Mouse (Mus musculus) liver, embryonic 11.5 days (tissue): ENCODE measurements around the gene Dnajb8. TPM values are rescaled to one million over a fixed set of nuclear protein-coding genes. Genes with fewer than 3 reads are reported as not detected.

Source experiments
- ATAC-seq: fragments of 200-750 bp; cut with Nextera tagmentation; replicated peaks from 2 replicates; pipeline ENCODE4 v1.8.0; 2017; ENCODE audit warnings: moderate number of reproducible peaks, mild to moderate bottlenecking, moderate TSS enrichment, moderate library complexity; ENCODE audit not compliant: low FRiP score
- DNase-seq: peaks from one replicate; pipeline ENCODE4 v3.0.0-alpha.2; 2017; ENCODE audit warnings: low spot score
- H3K27ac ChIP-seq: fragments of 300-500 bp; sonication (generic); 2 replicates; pipeline ENCODE4 v1.5.1; 2014; ENCODE audit warnings: mild to moderate bottlenecking, low read depth, low read length, control low read depth
- H3K27me3 ChIP-seq: fragments of 300-500 bp; sonication (generic); replicated peaks from 2 replicates; pipeline ENCODE4 v1.6.1; 2014; ENCODE audit warnings: low read length, mixed read lengths; ENCODE audit not compliant: control insufficient read depth, insufficient read depth
- H3K36me3 ChIP-seq: fragments of 300-500 bp; sonication (generic); 2 replicates; pipeline ENCODE4 v1.6.1; 2014; ENCODE audit warnings: mild to moderate bottlenecking, low read length, moderate library complexity, mixed read lengths; ENCODE audit not compliant: control insufficient read depth, insufficient read depth
- H3K4me1 ChIP-seq: fragments of 300-500 bp; sonication (generic); replicated peaks from 2 replicates; pipeline ENCODE4 v1.6.1; 2014; ENCODE audit warnings: low read length, mixed read lengths; ENCODE audit not compliant: control insufficient read depth, insufficient read depth
- H3K4me2 ChIP-seq: fragments of 300-500 bp; sonication (generic); 2 replicates; pipeline ENCODE4 v1.6.1; 2014; ENCODE audit warnings: mild to moderate bottlenecking, control low read depth, moderate library complexity
- H3K4me3 ChIP-seq: fragments of 300-500 bp; sonication (generic); 2 replicates; pipeline ENCODE4 v1.5.1; 2014; ENCODE audit warnings: low read depth, low read length, control low read depth
- H3K9ac ChIP-seq: fragments of 300-500 bp; sonication (generic); 2 replicates; pipeline ENCODE4 v1.6.1; 2014; ENCODE audit warnings: low read depth, low read length, control low read depth
- H3K9me3 ChIP-seq: fragments of 300-500 bp; sonication (generic); 2 replicates; pipeline ENCODE4 v1.6.1; 2016; ENCODE audit warnings: low read length, inconsistent platforms, mixed read lengths; ENCODE audit not compliant: control insufficient read depth
- WGBS: fragments of 180-500 bp; shearing (Covaris S2); extraction: QIAGEN DNeasy Blood & Tissue Kit; methylation state at CpG from one replicate; pipeline ENCODE4 v1.1.7; 2014; 5-methylcytosine and 5-hydroxymethylcytosine counted together
- polyA plus RNA-seq: library from polyadenylated mRNA; unstranded; fragments of >200 nt; fragmentation: Nextera tagmentation; extraction: Ambion mirVana; gene quantifications from 2 replicates; pipeline ENCODE4 v1.2.1, GENCODE M21; 2014

Dnajb8 gene
- polyA plus RNA-seq, 1 experiment from 2014 or later, result not detected

- Histone ChIP-seq H3K27me3 (no peaks in the 10 kb centered on the region), H3K27ac (no peak overlapping the region; the same call in 1 of the 2 replicates), H3K9me3 (no peaks in the 10 kb centered on the region), H3K9ac (no peak overlapping the region), H3K4me3 (no peak overlapping the region), H3K4me1 (peaks cover 55% of the 10 kb centered on the region), H3K4me2 (peak overlapping the region; percentile 29), H3K36me3 (0 out of 2 replicates have a peak, but pooled peaks cover 5% of the 10 kb centered on the region)
- WGBS, result 26% methylated on average over 6 of the region's 6 CpGs
- DNase-seq (peak; percentile 46), ATAC-seq (peak; percentile 29)
Measured at GRCm38 (mm10) chr6:88254082-88254481, 32.0 kb downstream of the Dnajb8 start.

- Histone ChIP-seq H3K4me3 (no peak overlapping the region), H3K27ac (no peak overlapping the region), H3K36me3 (0 out of 2 replicates have a peak, but pooled peaks cover 5% of the 10 kb centered on the region), H3K4me1 (peaks cover 55% of the 10 kb centered on the region), H3K9ac (0 out of 2 replicates have a peak overlapping the region, but pooled peaks have one; percentile 3), H3K27me3 (no peaks in the 10 kb centered on the region), H3K9me3 (no peaks in the 10 kb centered on the region), H3K4me2 (peak overlapping the region; percentile 33)
- DNase-seq (no peak), ATAC-seq (peak; percentile 72)
- WGBS, result 10% methylated on average over 4 of the region's 4 CpGs
Measured at GRCm38 (mm10) chr6:88255435-88255834, 33.4 kb downstream of the Dnajb8 start.

- no peak for ATAC-seq
- H3K27me3 ChIP-seq, result no peaks in the 10 kb centered on the region
- H3K9ac ChIP-seq, result no peak overlapping the region
- H3K4me3 ChIP-seq, result no peak overlapping the region
- H3K4me2 ChIP-seq, result no peak overlapping the region
- H3K27ac ChIP-seq, result no peak overlapping the region
- 90% methylated on average over 3 of the region's 3 CpGs for WGBS
- peaks cover 21% of the 10 kb centered on the region for H3K4me1 ChIP-seq
- no peak for DNase-seq
- 0 out of 2 replicates have a peak, but pooled peaks cover 5% of the 10 kb centered on the region for H3K36me3 ChIP-seq
- H3K9me3 ChIP-seq, result no peaks in the 10 kb centered on the region
Measured at GRCm38 (mm10) chr6:88259621-88260020, 37.6 kb downstream of the Dnajb8 start.

- Histone ChIP-seq H3K27ac (no peak overlapping the region), H3K4me2 (no peak overlapping the region), H3K27me3 (no peaks in the 10 kb centered on the region), H3K36me3 (0 out of 2 replicates have a peak, but pooled peaks cover 5% of the 10 kb centered on the region), H3K9me3 (no peaks in the 10 kb centered on the region), H3K9ac (no peak overlapping the region), H3K4me3 (no peak overlapping the region), H3K4me1 (peaks cover 11% of the 10 kb centered on the region)
- DNase-seq, result no peak
- no peak for ATAC-seq
- WGBS, result 79% methylated on average over 3 of the region's 3 CpGs
Measured at GRCm38 (mm10) chr6:88260645-88261044, 38.6 kb downstream of the Dnajb8 start.

- 83% methylated on average over 9 of the region's 9 CpGs for WGBS
- Histone ChIP-seq H3K4me1 (no peaks in the 10 kb centered on the region), H3K36me3 (0 out of 2 replicates have a peak, but pooled peaks cover 5% of the 10 kb centered on the region), H3K9ac (no peak overlapping the region), H3K4me3 (no peak overlapping the region), H3K27me3 (no peaks in the 10 kb centered on the region), H3K27ac (no peak overlapping the region), H3K9me3 (no peaks in the 10 kb centered on the region), H3K4me2 (no peak overlapping the region)
- DNase-seq, result no peak
- no peak for ATAC-seq
Measured at GRCm38 (mm10) chr6:88262160-88262559, 40.1 kb downstream of the Dnajb8 start.

GRCm38 (mm10) chr6:88265355-88265754, 43.3 kb downstream of the Dnajb8 start:
- no peak for DNase-seq
- H3K9ac ChIP-seq, result no peak overlapping the region
- no peak overlapping the region for H3K4me2 ChIP-seq
- no peaks in the 10 kb centered on the region for H3K36me3 ChIP-seq
- WGBS, result 79% methylated on average over 1 of the region's 1 CpGs
- H3K27ac ChIP-seq, result no peak overlapping the region
- ATAC-seq, result no peak
- no peaks in the 10 kb centered on the region for H3K27me3 ChIP-seq
- no peak overlapping the region for H3K4me3 ChIP-seq
- no peaks in the 10 kb centered on the region; the same call in 1 of the 2 replicates for H3K4me1 ChIP-seq
- H3K9me3 ChIP-seq, result no peaks in the 10 kb centered on the region

GRCm38 (mm10) chr6:88266055-88266454, 44.0 kb downstream of the Dnajb8 start:
- 0 out of 2 replicates have a peak, but pooled peaks cover 2% of the 10 kb centered on the region for H3K36me3 ChIP-seq
- no peaks in the 10 kb centered on the region; the same call in 1 of the 2 replicates for H3K4me1 ChIP-seq
- no peak overlapping the region for H3K4me2 ChIP-seq
- H3K27me3 ChIP-seq, result no peaks in the 10 kb centered on the region
- no peaks in the 10 kb centered on the region for H3K9me3 ChIP-seq
- H3K4me3 ChIP-seq, result no peak overlapping the region
- no peak overlapping the region for H3K27ac ChIP-seq
- no peak for ATAC-seq
- H3K9ac ChIP-seq, result no peak overlapping the region
- DNase-seq, result no peak
- 67% methylated on average over 3 of the region's 3 CpGs for WGBS

- H3K27ac ChIP-seq, result no peak overlapping the region
- H3K36me3 ChIP-seq, result 0 out of 2 replicates have a peak, but pooled peaks cover 2% of the 10 kb centered on the region
- H3K4me1 ChIP-seq, result no peaks in the 10 kb centered on the region; the same call in 1 of the 2 replicates
- no peak overlapping the region for H3K4me2 ChIP-seq
- WGBS, result 85% methylated on average over 3 of the region's 3 CpGs
- H3K9me3 ChIP-seq, result no peaks in the 10 kb centered on the region
- no peaks in the 10 kb centered on the region for H3K27me3 ChIP-seq
- ATAC-seq (no peak), DNase-seq (no peak)
- H3K4me3 ChIP-seq, result no peak overlapping the region
- no peak overlapping the region for H3K9ac ChIP-seq
Measured at GRCm38 (mm10) chr6:88267068-88267467, 45.0 kb downstream of the Dnajb8 start.

- no peak overlapping the region for H3K4me2 ChIP-seq
- no peaks in the 10 kb centered on the region; the same call in 1 of the 2 replicates for H3K4me1 ChIP-seq
- no peaks in the 10 kb centered on the region for H3K27me3 ChIP-seq
- H3K9ac ChIP-seq, result no peak overlapping the region
- no peak overlapping the region for H3K4me3 ChIP-seq
- 0 out of 2 replicates have a peak, but pooled peaks cover 2% of the 10 kb centered on the region for H3K36me3 ChIP-seq
- WGBS, result 48% methylated on average over 2 of the region's 2 CpGs
- H3K27ac ChIP-seq, result no peak overlapping the region
- ATAC-seq (no peak), DNase-seq (no peak)
- no peaks in the 10 kb centered on the region for H3K9me3 ChIP-seq
Measured at GRCm38 (mm10) chr6:88267970-88268369, 45.9 kb downstream of the Dnajb8 start.
